Mouse (Mus musculus) heart, adult 8-10 months (tissue): ENCODE measurements around the gene March4. TPM values are rescaled to one million over a fixed set of nuclear protein-coding genes. Genes with fewer than 3 reads are reported as not detected.

Source experiments
- DNase-seq: peaks from one replicate; pipeline ENCODE4 v3.0.0; 2022; ENCODE audit warnings: low spot score
- total RNA-seq, 4 experiments: library from RNA; stranded (reverse); gene quantifications; 2 replicates each; pipeline ENCODE4 v1.2.4; 2022

The March4 gene
- total RNA-seq, 4 experiments from 2014 or later = not detected

GRCm38 (mm10) chr1:72449752-72450151 lies 87.0 kb downstream of the March4 start:
- no peak for DNase-seq

DNA sequence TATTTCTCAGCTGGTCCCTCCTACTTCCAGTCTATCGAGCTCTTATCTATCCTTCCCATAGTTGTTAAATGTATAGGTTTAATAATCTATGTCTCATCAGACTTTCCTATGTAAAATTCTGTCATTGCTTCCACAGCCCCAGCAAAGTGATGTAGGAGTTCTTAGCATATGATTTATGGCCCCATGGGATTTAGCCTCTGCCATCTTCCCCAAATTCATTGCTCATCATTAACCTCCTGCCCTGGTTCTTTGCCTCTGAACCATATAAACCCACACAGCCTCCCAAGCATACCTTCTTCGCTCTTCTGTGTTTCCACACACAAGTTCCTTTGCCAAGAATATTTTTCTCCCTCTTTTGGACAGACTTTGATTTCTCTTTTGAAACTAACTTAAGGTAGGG lies 94.0 kb downstream of the March4 start:
- DNase-seq = no peak

DNA sequence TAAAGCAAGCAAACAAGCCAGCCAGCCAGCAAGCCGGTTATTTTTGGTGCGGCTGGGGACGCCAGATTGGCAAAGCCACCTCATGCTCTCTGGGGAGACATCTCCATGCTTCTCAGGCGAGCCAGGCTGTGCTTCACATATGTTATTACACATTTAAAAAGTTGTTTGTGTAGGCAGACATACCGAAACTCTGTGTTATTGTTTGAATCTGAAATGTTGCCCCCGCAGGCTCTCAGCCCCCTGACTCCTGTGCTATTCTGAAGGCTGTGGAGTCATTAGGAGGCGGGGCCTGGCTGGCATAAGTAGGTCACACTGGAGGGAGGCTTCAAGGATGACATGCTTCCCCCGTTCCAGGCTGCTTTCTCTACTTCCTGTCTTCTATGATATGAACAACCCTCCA lies 97.6 kb downstream of the March4 start:
- DNase-seq = no peak

DNA sequence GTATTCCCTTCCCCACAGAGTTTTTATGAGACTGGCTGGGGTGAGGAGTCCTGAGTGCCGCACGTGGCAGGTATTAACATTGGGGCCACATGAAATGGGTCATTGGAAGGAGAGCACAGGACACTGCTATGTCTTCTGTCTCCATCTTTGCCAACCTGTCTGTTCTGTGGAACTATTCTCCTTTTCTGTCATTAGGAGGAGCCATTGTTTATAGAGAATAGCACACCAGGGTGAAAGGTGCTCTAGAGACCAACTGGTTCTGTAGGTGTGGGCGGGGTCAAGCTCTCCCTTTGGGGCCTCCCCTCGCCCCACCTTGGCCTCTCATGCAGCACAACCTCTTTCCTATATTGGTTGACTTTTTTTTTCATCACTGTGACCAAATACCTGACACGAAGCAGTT lies 99.8 kb downstream of the March4 start:
- no peak for DNase-seq

DNA sequence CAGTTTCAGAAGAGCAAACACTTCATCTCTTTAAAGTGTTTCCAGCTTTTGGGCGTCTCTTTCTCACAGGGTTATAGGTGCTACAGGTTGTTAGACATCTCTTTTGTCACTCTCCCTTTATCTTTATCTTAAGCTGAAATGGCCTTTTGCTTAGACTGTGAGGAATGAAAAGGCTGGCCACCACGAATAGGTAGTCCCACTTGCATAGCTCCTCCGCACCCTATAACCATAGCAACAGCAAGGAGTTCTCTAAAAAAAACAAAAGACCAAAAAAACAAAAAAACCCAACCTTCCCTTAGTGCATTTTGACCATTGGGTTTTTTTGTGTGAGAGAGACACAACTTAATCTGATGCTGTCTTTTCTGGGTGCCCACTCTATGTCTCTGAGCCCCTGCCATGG lies 102.2 kb downstream of the March4 start:
- no peak for DNase-seq

GRCm38 (mm10) chr1:72432579-72432978 lies 104.2 kb downstream of the March4 start:
- DNase-seq = no peak

DNA sequence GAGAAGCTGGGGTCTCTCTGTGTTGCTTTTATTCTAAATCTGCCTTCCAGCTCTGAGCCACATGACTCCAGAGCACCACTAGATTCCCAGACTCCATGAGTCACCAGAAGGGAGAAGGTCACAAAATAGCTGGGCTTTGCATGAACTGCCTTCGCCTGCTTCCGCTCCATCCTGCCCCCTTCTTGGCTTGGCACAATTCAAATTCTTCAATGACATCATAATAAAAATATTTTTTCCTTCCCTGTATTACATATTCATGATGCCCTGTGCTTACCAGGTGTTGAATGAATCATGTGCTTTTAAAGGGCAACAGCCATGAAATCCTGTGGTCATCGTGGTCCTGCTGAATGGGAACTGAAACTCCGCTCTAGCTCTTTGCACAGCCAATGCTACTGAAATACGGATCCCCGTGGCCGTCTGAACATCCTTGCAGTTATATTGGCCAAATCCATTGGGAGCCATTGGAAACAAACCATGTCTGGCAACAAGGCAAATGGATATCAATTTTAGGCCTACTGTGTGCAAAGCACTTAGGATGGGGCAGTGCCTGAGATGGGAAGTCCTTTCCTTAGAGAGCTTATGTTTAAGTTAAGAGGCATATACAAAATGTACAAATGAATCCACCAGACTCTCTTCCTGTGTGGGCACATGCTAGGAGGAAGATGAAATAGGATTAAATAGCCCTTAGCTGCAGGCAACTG lies 107.5 kb downstream of the March4 start:
- DNase-seq = peak; percentile 8

- DNase-seq = no peak
Observed at GRCm38 (mm10) chr1:72428526-72428925, 108.2 kb downstream of the March4 start.

DNA sequence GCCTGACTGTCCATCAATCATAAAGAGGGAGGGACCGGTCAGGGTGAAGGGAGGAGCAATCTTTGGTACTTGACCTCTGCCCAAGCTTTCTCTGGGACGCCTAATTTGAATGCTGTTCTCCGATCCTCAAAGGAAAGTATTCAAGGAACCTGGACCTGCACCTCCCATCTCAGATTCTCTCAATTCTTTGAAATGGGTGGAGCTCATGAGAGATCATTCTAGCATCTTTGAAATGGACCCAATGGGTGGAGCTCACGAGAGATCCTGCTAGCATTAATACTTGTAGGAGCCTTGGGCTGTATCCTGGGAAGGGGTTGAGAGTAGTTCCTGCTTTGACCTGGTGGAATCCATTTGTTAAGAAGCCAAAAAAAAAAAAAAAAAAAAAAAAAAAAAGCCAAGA lies 110.3 kb downstream of the March4 start:
- DNase-seq = no peak

DNA sequence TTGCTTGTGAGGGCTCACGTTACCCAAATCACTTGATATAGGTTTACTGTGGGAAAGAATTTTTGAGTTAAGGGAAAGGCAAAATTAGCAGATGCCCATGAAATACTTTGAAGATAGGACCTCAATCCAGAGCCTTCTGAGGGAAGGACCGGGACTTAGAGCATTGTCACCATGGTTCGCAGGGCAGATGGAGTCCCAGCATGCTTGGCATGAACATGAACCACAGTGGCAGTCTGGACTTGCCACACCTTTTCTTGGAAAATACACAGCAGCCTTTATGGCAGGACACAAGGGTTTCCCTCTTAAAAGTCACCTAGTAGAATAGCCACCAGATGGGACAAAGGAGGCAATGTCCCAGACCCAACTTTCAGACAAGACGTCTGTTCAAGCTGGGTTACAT lies 114.6 kb downstream of the March4 start:
- DNase-seq = no peak

DNA sequence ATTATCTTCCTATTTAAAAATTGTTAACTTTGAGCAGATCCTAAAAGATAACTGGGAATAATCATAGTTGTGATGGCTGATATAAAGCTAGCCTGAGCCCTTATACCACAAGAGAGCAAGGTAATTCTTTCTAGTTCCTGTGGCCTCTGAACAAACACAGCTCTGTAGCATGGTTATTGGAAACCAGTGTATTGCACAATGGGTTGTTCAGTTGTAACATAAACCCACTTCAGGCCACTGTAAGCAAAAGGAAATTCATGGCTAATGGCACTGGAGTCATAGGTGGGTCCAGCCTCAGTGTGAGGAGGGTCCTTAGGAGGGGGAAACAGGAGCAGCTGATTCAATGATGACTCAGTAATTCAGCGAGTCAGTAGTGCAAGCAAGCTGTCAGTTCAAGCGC lies 116.5 kb downstream of the March4 start:
- no peak for DNase-seq

DNA sequence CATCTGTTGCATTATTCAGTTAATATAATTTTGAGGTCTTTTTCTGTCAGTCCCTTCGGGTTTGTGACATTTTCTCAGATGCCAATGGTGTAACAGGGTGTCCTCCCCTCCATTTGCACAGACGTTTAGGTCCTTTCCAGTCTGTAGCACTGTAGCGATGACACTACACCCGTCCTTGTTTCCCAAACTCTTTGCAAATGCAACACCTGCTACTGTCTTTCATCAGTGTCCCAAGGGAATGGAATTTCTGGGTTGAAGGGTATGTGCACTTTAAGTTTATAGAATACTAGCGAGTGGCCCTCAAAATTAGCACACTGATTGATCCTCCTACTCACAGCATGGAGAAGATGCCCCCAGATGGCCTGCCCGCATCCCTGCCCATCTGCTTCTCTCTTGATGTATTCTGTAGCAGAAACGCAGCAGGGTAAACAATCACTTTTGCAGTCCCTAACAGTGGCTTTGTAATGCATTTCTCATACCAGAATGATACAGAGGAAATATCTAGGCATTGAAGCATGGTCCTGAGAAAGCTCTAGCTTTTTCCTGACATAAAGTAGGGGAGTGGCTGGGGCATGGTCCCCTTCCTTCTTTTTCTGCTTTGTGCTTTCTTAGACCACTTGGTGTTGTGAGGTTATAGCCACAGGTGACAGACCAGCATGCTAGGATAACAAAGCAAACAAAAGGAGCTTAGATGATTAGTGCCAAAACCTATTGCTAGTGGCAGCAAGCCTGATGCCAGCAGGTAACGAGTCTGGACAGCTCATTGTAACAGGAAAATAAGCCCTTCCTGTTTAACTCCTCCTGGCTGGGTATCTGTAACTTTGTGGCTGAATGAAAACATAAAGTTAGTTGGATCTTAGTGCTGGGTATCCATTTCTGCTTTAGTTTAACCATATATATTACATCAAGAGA lies 117.7 kb downstream of the March4 start:
- DNase-seq = no peak

DNA sequence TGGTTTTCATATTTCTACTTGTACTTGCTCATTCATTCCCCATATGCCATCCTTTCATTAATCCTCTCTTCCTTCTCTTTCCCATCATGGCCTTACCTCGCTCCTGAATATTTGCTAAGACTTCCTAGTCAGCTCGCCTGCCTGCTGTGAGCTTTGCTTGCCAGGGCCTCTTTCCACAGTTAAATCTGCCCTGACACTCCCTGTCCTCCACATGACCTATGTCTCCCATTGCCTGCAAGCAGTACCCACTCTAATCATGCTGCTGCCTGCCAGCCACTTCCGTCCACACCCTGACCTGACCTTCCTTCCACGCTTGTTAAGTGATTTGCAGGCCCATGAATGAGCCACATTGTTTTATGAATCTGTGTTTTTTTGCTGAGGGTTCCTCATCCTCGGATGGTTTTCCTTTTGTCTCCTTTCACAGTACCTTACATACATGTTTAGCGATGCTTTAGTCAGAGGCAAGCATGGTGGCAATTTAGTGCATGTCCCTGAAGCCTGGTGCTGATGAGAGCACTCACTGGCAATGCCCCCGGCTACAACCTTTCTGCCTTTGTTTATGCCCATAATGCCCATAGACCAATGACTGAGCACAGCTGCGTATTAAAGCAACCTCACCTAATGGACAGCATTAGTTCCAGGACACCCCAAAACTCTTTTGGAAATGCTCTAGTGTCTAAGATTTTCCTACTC lies 122.0 kb downstream of the March4 start:
- DNase-seq = no peak

DNA sequence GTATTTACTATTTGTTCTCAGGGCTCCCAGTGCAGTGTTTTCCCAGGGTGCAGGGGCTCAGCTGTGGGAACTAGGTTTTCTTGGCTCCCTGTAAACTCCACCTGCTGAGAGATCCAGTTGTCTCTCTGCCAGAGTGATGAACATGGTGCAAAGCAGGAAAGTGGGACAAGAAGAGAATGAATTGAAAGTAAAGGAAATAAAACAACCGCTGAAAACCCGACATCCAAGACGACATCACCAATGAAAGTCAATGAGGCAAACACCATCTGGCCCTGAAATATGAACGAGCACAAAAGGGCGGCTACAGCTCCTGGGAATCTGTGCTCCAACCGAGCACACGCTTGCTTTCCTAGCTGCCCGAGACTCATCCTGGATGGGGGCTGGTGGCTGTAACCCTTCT lies 122.6 kb downstream of the March4 start:
- DNase-seq = no peak

DNA sequence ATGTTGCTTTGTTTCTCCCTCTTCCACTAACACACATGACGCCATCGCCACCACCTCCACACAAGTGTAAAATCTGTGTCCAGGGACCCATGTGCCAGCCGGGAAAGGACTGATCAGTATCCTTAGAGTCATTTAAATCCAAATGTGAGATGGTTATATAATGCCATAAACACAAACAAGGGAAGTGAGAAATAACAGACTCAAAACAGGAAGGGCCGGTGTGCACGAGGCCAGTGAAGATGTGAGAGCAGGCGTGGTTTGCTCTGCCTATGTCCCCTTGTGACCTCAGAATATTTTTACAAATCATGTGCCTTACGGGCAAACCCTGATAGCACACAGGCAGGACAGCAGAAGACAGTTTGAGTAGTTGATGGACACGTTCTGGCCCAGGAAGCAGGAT lies 123.5 kb downstream of the March4 start:
- no peak for DNase-seq

GRCm38 (mm10) chr1:72411108-72411507 lies 125.6 kb downstream of the March4 start:
- DNase-seq = no peak

DNA sequence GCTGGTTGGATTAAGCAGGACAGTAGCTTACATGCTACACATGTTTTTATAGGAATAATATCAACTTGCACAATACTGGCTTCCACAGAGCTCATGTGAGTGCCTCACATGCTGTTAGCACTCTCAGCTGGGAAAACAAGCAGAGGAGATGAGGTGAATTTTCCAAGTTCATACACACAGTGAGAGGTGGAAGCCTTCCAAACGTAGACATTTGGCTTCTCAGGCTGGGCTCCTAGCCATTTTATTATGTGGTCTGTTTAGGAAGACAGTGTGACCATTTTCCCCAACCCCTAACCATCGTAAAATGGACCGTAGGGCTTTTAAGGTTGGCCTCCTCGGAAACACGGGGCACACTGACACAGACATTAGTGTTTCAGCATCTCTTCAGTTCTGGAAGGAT lies 126.8 kb downstream of the March4 start:
- no peak for DNase-seq

GRCm38 (mm10) chr1:72406505-72407079 lies 130.1 kb downstream of the March4 start:
- DNase-seq = no peak

GRCm38 (mm10) chr1:72401331-72402069 lies 135.2 kb downstream of the March4 start:
- DNase-seq = no peak

- no peak for DNase-seq
Observed at GRCm38 (mm10) chr1:72400616-72401015, 136.1 kb downstream of the March4 start.

DNA sequence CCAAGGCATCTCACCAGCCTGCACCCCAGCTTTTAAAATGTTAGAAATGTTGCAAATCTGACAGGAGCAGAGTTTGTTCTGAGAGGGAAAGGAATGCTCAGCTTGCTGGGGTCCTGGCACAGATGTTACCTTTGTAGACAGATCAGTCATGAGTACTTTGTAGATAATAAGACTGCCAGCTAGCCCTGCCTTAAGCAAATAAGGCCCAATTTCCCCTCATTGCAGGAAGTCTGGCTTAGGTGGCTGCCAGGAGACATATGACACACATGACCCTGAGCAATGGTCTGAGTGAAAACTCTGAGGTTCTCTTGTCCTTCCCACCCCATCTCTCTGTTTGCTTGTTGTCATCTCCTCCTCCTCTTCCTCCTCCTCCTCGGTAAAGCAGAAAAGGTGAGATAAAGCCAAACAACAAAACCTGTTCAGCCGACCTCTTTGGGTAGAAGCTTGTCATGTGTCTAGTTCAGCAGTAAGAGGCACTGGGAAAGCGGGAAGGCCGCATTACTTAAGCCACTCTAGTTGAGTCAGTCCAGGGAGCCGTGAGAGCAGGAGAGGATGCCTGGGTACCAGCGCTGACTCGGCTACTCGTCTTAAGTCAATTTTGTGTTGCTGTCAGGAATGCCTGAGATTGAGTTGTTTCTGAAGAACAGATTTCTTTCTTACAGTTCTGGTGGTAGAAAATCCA lies 136.9 kb downstream of the March4 start:
- DNase-seq = no peak
